Mouse (Mus musculus) CH12.LX (cell line): ENCODE data around the gene Pou2af1. TPM values are rescaled to one million over a fixed set of nuclear protein-coding genes. Genes with fewer than 3 reads are reported as not detected.

Experiments used
- DNase-seq: peaks from one replicate; pipeline ENCODE4 v3.0.0-alpha.2; 2013; ENCODE audit errors: extremely low read depth
- H3K27ac ChIP-seq: 2 replicates; pipeline ENCODE4 v1.5.1; 2012; ENCODE audit warnings: low read depth, mild to moderate bottlenecking, control low read depth, moderate library complexity; ENCODE audit not compliant: insufficient read depth
- H3K27me3 ChIP-seq: replicated peaks from 2 replicates; pipeline ENCODE3; 2012; ENCODE audit warnings: inconsistent platforms
- H3K36me3 ChIP-seq, 2 experiments: replicated peaks in 1 of 2; 2 replicates each; pipeline versions ENCODE3 to v1.6.1; 2012; ENCODE audit warnings: inconsistent platforms in 1 of 2, low read length in 1 of 2, mild to moderate bottlenecking in 1 of 2, mixed read lengths in 1 of 2, moderate library complexity in 1 of 2; ENCODE audit not compliant: control insufficient read depth in 1 of 2, insufficient read depth in 1 of 2
- H3K4me1 ChIP-seq, 2 experiments: 2 replicates each; pipeline ENCODE4 v1.6.1; 2012; ENCODE audit warnings: inconsistent platforms in 1 of 2, moderate library complexity in 1 of 2; ENCODE audit not compliant: insufficient read depth in 2 of 2, control insufficient read depth in 1 of 2
- H3K4me2 ChIP-seq: 2 replicates; pipeline ENCODE4 v1.6.1; 2012; ENCODE audit warnings: low read depth, mild to moderate bottlenecking, control low read depth; ENCODE audit not compliant: poor library complexity, insufficient read depth, severe bottlenecking
- H3K4me3 ChIP-seq, 3 experiments: fragments of 150-350 bp in 1 of 3; sonication (generic) in 1 of 3; replicated peaks in 1 of 3; 2 replicates each; pipeline versions ENCODE3 to v1.5.1; 2011 to 2012; ENCODE audit warnings: low read depth in 2 of 3, low read length in 2 of 3, mild to moderate bottlenecking in 2 of 3, moderate library complexity in 2 of 3, control low read depth in 1 of 3, improper control_type of control experiment in 1 of 3, inconsistent platforms in 1 of 3, mixed read lengths in 1 of 3; ENCODE audit not compliant: poor library complexity in 1 of 3
- H3K79me2 ChIP-seq: replicated peaks from 2 replicates; pipeline ENCODE4 v1.6.1; 2012; ENCODE audit warnings: mild to moderate bottlenecking, moderate library complexity; ENCODE audit not compliant: control insufficient read depth, poor library complexity, insufficient read depth, severe bottlenecking; ENCODE audit errors: extremely low read depth
- H3K9ac ChIP-seq: 2 replicates; pipeline ENCODE4 v1.6.1; 2012; ENCODE audit warnings: low read depth, mild to moderate bottlenecking, control low read depth, moderate library complexity; ENCODE audit not compliant: insufficient read depth
- H3K9me3 ChIP-seq: replicated peaks from 2 replicates; pipeline ENCODE3; 2012; ENCODE audit warnings: low read length, inconsistent platforms, mixed read lengths
- CHD1 ChIP-seq: IDR thresholded peaks from 2 replicates; pipeline ENCODE4 v1.6.1; 2012; ENCODE audit warnings: low read depth, low read length, improper control_type of control experiment, inconsistent platforms
- CTCF ChIP-seq, 2 experiments: IDR thresholded peaks in 1 of 2; conservative IDR thresholded peaks in 1 of 2; 2 replicates each; pipeline ENCODE4 v1.5.1; 2011 to 2012; ENCODE audit warnings: low read depth in 2 of 2, low read length in 2 of 2, improper control_type of control experiment in 1 of 2, inconsistent platforms in 1 of 2, mild to moderate bottlenecking in 1 of 2, moderate library complexity in 1 of 2
- ELF1 ChIP-seq: IDR thresholded peaks from 2 replicates; pipeline ENCODE4 v1.6.1; 2014; ENCODE audit warnings: low read depth, mild to moderate bottlenecking, inconsistent platforms, low read length, improper control_type of control experiment
- EP300 ChIP-seq: IDR thresholded peaks from 2 replicates; pipeline ENCODE4 v1.6.1; 2011; ENCODE audit warnings: low read length, improper control_type of control experiment
- GABPA ChIP-seq: IDR thresholded peaks from 2 replicates; pipeline ENCODE4 v1.6.1; 2012; ENCODE audit warnings: low read depth, low read length, improper control_type of control experiment, inconsistent platforms; ENCODE audit not compliant: insufficient replicate concordance
- HCFC1 ChIP-seq: IDR thresholded peaks from 2 replicates; pipeline ENCODE4 v1.6.1; 2012; ENCODE audit warnings: low read depth, mild to moderate bottlenecking, inconsistent platforms, low read length, improper control_type of control experiment
- IRF4 ChIP-seq: IDR thresholded peaks from 2 replicates; pipeline ENCODE4 v1.6.1; 2014; ENCODE audit warnings: low read depth, mild to moderate bottlenecking, inconsistent platforms, low read length, improper control_type of control experiment
- JUN ChIP-seq: IDR thresholded peaks from 2 replicates; pipeline ENCODE4 v1.6.1; 2011; ENCODE audit warnings: low read depth, mild to moderate bottlenecking, low read length, improper control_type of control experiment, moderate library complexity; ENCODE audit not compliant: insufficient read depth
- KAT2A ChIP-seq: IDR thresholded peaks from 2 replicates; pipeline ENCODE4 v1.6.1; 2012; ENCODE audit warnings: low read length, improper control_type of control experiment, inconsistent platforms; ENCODE audit not compliant: insufficient replicate concordance
- MAX ChIP-seq: IDR thresholded peaks from 2 replicates; pipeline ENCODE4 v1.6.1; 2011; ENCODE audit warnings: low read length, improper control_type of control experiment
- MAZ ChIP-seq: IDR thresholded peaks from 2 replicates; pipeline ENCODE4 v1.6.1; 2012; ENCODE audit warnings: low read depth, mild to moderate bottlenecking, inconsistent platforms, low read length, improper control_type of control experiment, moderate library complexity
- MEF2A ChIP-seq: IDR thresholded peaks from 2 replicates; pipeline ENCODE4 v1.6.1; 2014; ENCODE audit warnings: low read depth, mild to moderate bottlenecking, inconsistent platforms, low read length, improper control_type of control experiment, borderline replicate concordance
- MXI1 ChIP-seq: IDR thresholded peaks from 2 replicates; pipeline ENCODE4 v1.6.1; 2011; ENCODE audit warnings: mild to moderate bottlenecking, low read depth, low read length, improper control_type of control experiment
- NELFE ChIP-seq: IDR thresholded peaks from 2 replicates; pipeline ENCODE4 v1.6.1; 2011; ENCODE audit warnings: low read depth, low read length, improper control_type of control experiment
- PAX5 ChIP-seq: IDR thresholded peaks from 2 replicates; pipeline ENCODE4 v1.6.1; 2012; ENCODE audit warnings: low read length, inconsistent platforms, mixed read lengths
- POLR2AphosphoS2 ChIP-seq: IDR thresholded peaks from 2 replicates; pipeline ENCODE4 v1.6.1; 2011; ENCODE audit warnings: low read depth, low read length, improper control_type of control experiment
- RAD21 ChIP-seq: IDR thresholded peaks from 2 replicates; pipeline ENCODE4 v1.6.1; 2011; ENCODE audit warnings: low read depth, mild to moderate bottlenecking, low read length, improper control_type of control experiment, moderate library complexity
- RCOR1 ChIP-seq: conservative IDR thresholded peaks from 2 replicates; pipeline ENCODE4 v1.6.1; 2012; ENCODE audit warnings: low read depth, mild to moderate bottlenecking, inconsistent platforms, low read length, improper control_type of control experiment
- SIN3A ChIP-seq: IDR thresholded peaks from 2 replicates; pipeline ENCODE4 v1.6.1; 2012; ENCODE audit warnings: low read length, improper control_type of control experiment, inconsistent platforms
- TBP ChIP-seq: conservative IDR thresholded peaks from 2 replicates; pipeline ENCODE4 v1.6.1; 2011; ENCODE audit warnings: low read depth, low read length, improper control_type of control experiment
- TCF12 ChIP-seq: IDR thresholded peaks from 2 replicates; pipeline ENCODE4 v1.6.1; 2014; ENCODE audit warnings: low read depth, mild to moderate bottlenecking, inconsistent platforms, low read length, improper control_type of control experiment
- USF1 ChIP-seq: IDR thresholded peaks from 2 replicates; pipeline ENCODE4 v1.6.1; 2014; ENCODE audit warnings: low read depth, mild to moderate bottlenecking, inconsistent platforms, low read length, improper control_type of control experiment
- ZNF384 ChIP-seq: IDR thresholded peaks from 2 replicates; pipeline ENCODE4 v1.6.1; 2012; ENCODE audit warnings: low read depth, low read length, improper control_type of control experiment, inconsistent platforms
- dilution Hi-C: fragments of 300-500 bp; cut with MboI; formaldehyde crosslinking; loops from 2 replicates; pipeline ENCODE4 v1.14.3; 2020; ENCODE audit warnings: low sequenced_read_pairs; ENCODE audit not compliant: extremely low pct_unique_long_range_greater_than_20kb, extremely low pct_ligation_motif_present
- in situ Hi-C: fragments of 300-500 bp; cut with MboI; formaldehyde crosslinking; loops from 3 replicates; pipeline ENCODE4 v1.14.3; 2019; ENCODE audit warnings: low sequenced_read_pairs, low pct_ligation_motif_present, low pct_unique_long_range_greater_than_20kb, mixed read lengths
- polyA plus RNA-seq: library from polyadenylated mRNA; unstranded; fragments of >175 nt; gene quantifications from 2 replicates; pipeline ENCODE4 v1.2.1, GENCODE M21; 2012; ENCODE audit warnings: low read depth; ENCODE audit not compliant: insufficient read length
- total RNA-seq, 2 experiments: library from RNA; depleted of rRNA; stranded (reverse); fragments of 300-350 nt in 1 of 2; fragments of >200 nt in 1 of 2; gene quantifications; 2 replicates each; pipeline ENCODE4 v1.2.3; 2012 to 2014

Gene Pou2af1
- total and polyA plus RNA-seq, 3 experiments = 87.4 to 303 (median 173) TPM

DNA sequence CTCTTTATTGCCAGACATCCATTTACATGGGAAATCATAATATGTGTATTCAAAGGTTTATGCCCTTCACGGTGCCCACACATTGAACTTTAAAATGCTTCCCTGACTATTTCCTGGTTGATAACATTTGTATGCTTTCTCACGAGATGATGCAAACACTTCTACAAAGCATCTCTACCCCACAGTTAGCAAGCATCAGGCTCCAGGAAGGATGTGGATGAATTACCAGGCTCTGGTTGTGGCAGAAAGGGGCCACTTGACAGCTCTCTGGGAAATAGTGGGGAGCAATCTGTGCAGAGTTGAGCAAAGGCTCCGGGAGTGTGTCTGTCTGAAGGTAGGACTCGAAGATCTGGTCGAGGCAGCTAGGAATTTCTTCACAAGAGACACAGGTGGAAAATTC, 58.6 kb downstream of the Pou2af1 start:
- DNase-seq = no peak
- H3K4me1 ChIP-seq = peaks cover 3 to 24% of the 10 kb centered on the region in 2 experiments
- H3K36me3 ChIP-seq = peaks cover 0 to 15% of the 10 kb centered on the region in 2 experiments
- no peak overlapping the region for H3K4me3 ChIP-seq
- no peaks in the 10 kb centered on the region for H3K27me3 ChIP-seq
- H3K9ac ChIP-seq = no peak overlapping the region
- no peaks in the 10 kb centered on the region for H3K9me3 ChIP-seq
- in situ Hi-C loops = no loop called here
- H3K4me2 ChIP-seq = no peak overlapping the region
- no peaks in the 10 kb centered on the region for H3K79me2 ChIP-seq
- dilution Hi-C loops = no loop called here
- H3K27ac ChIP-seq = no peak overlapping the region
- TF ChIP-seq POLR2AphosphoS2 = no peak
- no peak for TF ChIP-seq NELFE
- no peak for TF ChIP-seq RAD21
- TF ChIP-seq MAX = no peak
- TF ChIP-seq GABPA = no peak
- no peak for TF ChIP-seq MAZ
- TF ChIP-seq SIN3A = no peak
- TF ChIP-seq JUN = no peak
- no peak for TF ChIP-seq ELF1
- no peak for TF ChIP-seq TBP
- no peak for TF ChIP-seq CHD1
- no peak for TF ChIP-seq HCFC1
- TF ChIP-seq, all 38 proteins: peak for 0

GRCm38 (mm10) chr9:51273581-51274154, 60.2 kb downstream of the Pou2af1 start:
- dilution Hi-C loops = no loop called here

More at GRCm38 (mm10) chr9:51273581-51274154, 60.2 kb downstream of the Pou2af1 start:
- in situ Hi-C loops = no loop called here
- TF ChIP-seq CTCF (conservative IDR thresholded peaks at IDR 0.05 in 1 of 2, IDR thresholded peaks at IDR 0.05 in 1 of 2; ENCODE audit: low read depth in 2 of 2, low read length in 2 of 2) (no peak), EP300 (no peak), CHD1 (no peak), GABPA (no peak), ZNF384 (no peak), TBP (no peak), MXI1 (no peak), MAZ (no peak), TCF12 (no peak), HCFC1 (no peak), RAD21 (no peak), MEF2A (no peak), IRF4 (no peak), PAX5 (no peak), NELFE (no peak), USF1 (no peak), KAT2A (no peak), RCOR1 (no peak), JUN (no peak)
- Histone ChIP-seq H3K79me2 (no peaks in the 10 kb centered on the region), H3K4me3 (no peak overlapping the region), H3K27me3 (no peaks in the 10 kb centered on the region), H3K4me1 (peaks cover under 1 to 22% of the 10 kb centered on the region in 2 experiments; a peak in 3 of 4 replicates), H3K9me3 (no peaks in the 10 kb centered on the region), H3K4me2 (no peak overlapping the region), H3K27ac (no peak overlapping the region), H3K36me3 (peaks cover 0 to 13% of the 10 kb centered on the region in 2 experiments), H3K9ac (no peak overlapping the region)
- no peak for DNase-seq
